Mouse (Mus musculus): ENCODE data around the gene Cbx8.
A peak's percentile ranks its signal among the peaks of the same experiment; 100 is the strongest.

Gene Cbx8

DNA sequence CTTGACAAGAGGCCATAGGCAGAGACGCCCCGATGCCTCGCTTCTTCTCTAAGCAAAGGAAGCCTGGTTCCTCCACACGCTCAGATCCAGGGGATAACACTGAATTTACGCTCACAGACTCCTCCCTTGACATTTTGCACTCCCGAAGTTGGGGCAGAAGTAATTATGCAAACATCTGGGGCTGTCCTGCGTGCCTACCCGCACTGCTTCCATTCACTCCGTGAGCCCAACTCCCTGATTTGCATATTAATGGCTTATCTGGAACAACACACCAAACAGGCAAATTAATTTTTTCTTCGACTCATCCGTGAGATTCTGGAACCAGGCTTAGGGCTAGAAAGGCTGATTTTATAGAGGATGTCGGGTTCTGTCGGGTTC lies 7.4 kb upstream of the Cbx8 start:
- DNase-seq (ENCODE audit: low spot score): peak; percentile 56

- peak; percentile 82 for DNase-seq (ENCODE audit: low spot score)
Measured at GRCm38 (mm10) chr11:119047261-119048132, 6.7 kb upstream of the Cbx8 start.

DNA sequence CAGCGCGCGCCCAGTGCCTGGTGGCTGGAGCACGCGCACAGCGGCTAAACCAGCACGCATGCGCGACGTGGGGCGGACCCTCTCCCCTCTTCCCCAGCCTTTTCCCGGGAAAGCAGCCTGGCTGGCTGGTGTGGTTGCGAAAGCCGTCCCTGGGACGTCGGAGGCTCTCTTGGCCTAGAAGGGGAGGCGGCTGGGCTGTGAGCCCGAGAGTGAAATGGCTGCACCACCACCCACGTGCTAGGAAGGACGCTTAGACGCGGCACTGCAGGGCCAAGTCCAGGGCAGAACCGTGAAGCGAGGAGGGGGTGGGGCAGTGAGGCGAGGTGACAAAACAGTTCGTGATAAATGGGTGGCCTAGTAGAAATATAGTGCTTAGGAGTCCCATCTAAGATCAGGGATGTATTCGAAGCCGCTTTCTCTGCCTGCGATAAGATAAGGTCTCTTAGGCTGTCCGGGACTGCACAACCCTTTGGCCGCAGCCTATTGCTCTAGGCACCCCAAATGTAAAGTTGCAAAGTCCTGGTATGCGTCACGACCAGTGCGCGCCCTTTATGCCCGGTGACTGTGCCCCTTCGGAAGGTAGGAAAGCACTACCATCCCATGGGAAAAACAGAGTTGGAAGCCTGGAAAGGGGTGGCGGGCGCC lies 6.0 kb upstream of the Cbx8 start:
- DNase-seq (ENCODE audit: low spot score): peak; percentile 80

DNA sequence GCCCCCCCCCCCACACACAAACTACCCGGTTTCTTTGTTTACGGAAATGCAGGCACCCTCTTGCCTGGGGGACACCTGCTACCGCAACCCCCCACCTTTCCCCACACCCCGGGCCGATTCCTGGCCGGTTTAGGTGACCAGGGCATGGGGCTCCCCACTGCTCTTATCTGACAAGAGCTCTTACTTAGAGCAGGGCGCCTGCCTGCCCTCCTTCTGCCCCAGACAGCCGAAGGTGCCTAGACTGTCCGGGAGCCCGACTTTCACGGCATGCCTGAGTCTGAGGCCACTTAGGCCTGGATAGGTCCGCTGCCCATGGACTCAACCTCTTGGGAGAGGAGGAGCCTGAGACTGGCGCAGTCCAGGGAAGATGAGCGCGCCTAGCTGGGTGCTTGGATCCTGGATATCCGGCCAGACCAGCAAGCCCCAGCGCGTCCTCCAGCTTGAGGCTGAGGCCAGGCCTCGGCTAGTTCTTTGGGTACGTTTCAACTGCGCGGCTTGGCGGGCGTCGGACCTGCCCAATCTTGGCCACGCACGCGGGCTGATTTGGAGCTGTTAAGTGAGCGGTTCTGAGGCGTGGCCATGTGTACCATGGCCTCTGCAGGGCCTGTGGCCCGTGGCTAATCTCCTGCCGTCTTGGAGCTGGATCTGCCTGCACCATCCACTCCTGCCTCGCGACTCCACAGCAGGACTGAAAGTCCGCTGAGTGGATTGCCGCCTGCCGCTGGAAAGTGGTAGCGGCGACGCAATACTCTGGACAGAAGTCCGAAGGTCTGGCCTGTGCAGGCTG lies 4.0 kb upstream of the Cbx8 start:
- peak; percentile 62 for DNase-seq (ENCODE audit: low spot score)

DNA sequence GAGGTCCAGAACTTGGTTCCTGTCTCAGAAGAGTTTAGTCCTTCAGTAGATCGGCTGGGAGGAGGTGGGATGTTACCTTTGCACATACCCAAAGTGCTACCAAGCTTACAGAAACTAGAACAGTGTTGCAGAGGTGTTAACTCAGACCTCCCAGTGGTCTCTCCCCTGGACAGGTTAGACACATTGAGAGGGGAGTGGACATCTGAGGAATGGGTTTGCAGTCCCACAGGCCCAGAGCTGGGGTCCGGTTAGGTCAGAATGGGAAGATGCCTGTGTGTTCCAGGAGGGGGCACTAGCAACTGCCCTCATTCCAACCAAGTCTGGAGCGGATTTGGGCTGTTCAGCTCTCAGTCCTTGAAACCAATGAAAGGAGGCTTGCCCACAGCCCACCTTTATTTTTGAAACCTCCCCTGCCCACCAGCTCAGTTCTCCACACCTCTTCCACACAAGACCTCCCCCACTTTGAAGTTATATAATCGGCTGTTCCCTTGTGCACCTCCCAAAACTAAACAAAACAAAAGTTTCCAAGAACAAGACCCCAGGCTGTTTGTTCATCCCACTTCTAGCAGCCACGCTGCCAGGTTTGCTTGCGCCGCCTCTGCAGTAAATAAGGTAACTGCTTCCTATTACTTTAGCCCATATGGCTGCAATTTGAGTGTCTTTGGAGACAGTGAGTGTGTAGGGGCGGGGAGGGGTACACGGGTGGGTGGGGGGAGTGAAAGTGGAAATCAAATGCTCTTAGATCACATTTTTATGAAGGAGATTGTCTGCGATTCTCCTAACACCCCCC lies 3.2 kb upstream of the Cbx8 start:
- peak; percentile 79 for DNase-seq (ENCODE audit: low spot score)

DNA sequence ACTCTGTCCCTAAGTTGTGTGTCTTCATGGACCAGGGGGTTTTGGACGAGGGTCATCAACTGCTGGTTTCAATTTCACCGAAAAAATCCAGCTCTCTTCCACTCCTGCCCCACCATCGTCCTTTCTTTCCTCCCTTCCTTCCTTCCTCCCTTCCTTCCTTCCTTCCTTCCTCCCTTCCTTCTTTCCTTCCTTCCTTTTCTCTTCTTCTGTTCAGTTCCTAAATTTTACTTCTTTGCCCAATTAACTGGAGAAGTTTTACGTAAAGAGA lies 2.4 kb upstream of the Cbx8 start:
- no peak for DNase-seq (ENCODE audit: low spot score)

DNA sequence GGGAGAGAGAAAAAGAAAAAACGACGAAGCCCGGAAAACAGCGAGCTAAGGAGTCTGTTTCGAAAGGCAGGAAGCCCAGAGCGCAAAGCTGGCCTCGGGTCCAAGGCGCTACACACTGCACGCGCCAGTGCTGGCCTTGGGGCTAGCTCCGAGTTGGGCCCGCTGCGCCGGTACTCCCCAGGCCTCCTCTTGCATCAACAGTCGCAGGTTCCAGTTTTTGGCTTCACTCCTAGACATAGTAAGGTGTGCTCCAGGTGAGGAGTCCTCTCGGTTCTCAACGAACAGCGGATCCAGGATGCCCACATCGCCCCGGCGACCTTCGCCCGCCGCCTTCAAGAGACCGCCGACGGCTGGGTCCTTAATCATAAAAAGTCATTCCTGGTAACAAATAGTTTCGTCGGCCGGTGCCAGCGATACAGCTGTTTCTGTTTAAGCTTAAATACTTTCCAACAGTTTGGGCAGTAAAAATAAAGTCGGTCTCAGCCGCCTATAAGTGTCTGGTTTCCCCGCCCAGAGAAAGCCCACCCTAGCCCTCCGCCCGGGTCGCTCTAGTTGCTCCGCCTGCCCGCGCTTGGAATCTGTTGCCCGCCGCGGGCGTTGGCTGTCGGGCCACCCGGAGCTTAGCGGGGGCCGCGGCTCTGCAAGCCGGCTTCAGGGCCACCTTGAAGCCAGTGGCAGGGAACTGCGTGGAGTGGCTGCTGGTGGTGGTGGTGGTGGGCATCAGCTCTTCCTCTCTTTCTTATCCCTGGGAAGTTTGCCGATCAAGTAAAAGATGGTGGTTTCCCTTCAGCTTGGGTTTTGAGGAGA lies 1.9 kb upstream of the Cbx8 start:
- peak; percentile 72 for DNase-seq (ENCODE audit: low spot score)

- peak; percentile 65 for DNase-seq (ENCODE audit: low spot score)
Measured at GRCm38 (mm10) chr11:119041750-119042465, 1.1 kb upstream of the Cbx8 start.

DNA sequence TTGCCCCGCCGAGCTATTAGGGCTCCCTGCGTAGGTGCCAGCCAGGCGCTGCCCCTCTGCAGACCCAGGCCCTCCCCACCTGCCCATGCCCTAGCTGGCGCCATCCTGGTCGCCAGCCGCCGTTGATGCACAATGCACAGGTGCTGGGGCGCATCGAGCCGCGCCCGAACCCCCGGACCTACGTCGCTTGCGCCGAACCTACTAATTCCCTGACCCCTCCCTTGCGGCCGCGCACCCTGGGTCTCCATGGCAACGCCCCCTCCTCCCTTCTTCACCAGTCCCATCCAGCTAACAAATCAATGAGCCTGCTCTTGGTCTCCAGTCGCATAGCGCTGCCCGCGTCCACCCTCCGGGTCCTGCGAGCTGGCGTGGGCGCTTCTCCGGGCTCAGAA lies 552 bp upstream of the Cbx8 start:
- DNase-seq (ENCODE audit: low spot score): peak; percentile 81

DNA sequence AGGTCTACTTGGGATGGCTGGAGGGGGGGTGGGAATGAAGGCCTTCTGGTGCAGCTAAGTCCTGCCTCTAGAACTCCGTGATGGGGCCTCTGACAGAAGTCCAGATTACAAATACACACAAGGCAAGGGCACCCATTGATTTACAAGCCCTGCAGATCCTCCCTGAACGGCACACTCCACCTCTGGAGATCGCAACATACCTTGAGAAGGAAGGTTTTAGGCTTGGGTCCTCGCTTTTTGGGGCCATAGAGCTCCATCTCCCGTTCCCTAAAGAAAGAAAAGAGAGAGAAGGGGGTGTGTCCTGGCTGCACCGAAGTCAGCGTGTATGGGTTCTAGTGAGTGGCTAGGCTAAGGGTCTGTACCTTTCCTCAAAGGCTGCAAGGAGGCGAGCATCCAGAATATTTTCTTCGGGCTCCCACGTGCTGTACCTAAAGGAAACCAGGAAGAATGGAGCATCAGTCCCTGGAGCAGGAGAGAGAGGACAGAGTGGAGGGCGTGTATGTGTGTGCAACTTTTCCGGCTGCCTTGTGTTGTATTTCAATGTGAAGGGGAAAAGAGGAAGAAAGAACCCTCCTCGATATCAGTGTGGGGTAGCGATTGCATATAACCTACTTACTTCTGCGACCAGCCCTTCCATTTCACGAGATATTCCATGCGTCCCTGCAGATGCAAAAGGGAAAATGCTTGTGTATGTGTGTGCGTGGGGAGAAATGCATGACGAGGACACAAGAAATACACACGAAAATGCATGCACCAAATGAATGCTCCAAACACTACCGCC lies 847 bp downstream of the Cbx8 start:
- peak; percentile 38 for DNase-seq (ENCODE audit: low spot score)

DNA sequence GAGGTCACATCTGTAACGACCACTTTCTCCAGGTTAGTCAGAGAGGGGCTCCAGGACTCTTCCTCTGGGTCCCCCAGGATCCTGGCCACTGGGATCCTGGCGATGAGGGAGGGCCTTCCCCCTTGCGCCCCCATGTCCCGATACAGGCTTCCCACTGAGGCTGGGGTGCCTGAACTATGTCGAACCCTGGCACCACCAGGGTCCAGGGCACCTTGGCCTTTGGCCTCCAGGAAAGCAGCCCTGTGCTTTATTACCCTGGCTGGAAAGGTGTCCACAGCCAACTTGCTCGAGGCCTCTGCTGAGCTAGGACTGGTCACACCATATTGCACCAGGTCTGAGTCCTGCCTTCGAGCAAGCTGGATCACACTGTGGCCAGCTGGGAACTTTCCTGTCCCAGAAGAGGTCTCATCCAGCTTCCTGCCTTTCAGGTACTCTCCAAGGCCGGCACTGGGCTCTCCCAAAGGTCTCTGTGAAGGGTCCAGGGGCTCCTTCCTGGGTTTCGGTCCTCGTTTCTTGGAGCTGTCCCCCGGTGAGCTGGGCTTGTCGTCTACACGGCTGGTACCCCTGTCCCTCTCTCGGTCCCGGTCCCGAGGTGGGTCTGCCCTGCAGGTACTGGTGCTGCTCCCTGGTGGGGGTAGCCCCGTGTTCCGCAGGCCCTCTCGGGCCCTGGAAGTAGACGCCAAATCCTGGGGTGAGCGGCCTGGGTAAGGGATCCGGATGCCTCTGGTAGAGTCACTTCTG lies 1.9 kb downstream of the Cbx8 start:
- DNase-seq (ENCODE audit: low spot score): no peak

DNA sequence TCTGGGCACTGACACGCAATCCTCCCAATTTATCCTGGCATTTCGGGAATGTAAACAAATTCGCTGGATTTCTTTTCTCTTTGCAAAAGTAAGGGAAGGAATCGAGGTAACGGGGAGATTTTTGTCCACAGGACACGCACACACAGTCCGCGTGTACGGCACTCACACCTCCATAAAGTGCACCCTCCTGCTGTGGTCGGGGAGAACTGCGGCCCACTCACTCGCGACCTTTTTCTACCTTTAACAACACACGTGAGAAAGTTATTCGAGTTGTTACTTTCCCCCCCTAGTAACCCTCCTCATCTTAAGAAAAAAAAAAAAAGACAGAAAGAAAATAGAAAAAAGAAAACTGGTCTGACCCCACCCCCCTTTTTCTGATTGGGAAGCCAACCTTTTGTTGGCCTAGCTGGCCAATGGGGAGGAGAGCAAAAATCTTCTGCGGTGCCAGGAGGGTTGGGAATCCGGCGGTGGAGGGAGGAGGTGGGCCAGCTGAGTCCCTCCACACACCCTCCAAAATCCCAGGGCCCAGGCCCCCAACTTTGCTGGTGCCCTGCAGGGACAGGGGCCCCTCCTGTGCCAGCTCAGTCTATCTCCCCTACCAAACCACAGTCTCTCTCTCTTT lies 2.9 kb downstream of the Cbx8 start:
- peak; percentile 73 for DNase-seq (ENCODE audit: low spot score)

GRCm38 (mm10) chr11:119036934-119037779 lies 3.6 kb downstream of the Cbx8 start:
- peak; percentile 75 for DNase-seq (ENCODE audit: low spot score)

DNA sequence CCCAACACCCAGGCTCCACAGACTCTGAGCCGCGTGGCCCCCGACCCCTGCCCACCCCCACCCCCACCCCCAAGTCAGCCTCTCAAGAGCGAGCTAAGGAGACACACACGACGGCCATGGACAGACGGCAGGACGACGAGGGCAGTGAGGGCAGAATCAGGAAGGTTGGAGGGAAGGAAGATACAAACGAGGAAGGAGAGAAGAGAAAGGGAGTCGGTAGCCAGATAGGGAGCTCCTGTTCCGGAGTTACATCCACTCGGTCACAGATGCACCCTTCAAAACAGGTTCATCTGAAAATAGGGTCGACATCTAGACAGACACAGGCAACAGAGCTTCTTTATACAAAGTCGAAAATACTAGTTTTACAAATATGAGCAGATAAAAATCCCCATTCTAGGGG lies 4.3 kb downstream of the Cbx8 start:
- DNase-seq (ENCODE audit: low spot score): peak; percentile 45

GRCm38 (mm10) chr11:119035686-119036165 lies 5.0 kb downstream of the Cbx8 start:
- DNase-seq (ENCODE audit: low spot score): peak; percentile 72

GRCm38 (mm10) chr11:119035094-119035685 lies 5.6 kb downstream of the Cbx8 start:
- DNase-seq (ENCODE audit: low spot score): no peak

- DNase-seq (ENCODE audit: low spot score): peak; percentile 37
Measured at GRCm38 (mm10) chr11:119034635-119035034, 6.1 kb downstream of the Cbx8 start.
